Mouse (Mus musculus): Measurements from ENCODE around the gene Hist1h4d.
"Not testable (repeated sequence)": the region's sequence is repeated elsewhere in the genome, so short reads cannot be mapped to it uniquely, and the experiment has no call there.

Gene Hist1h4d

GRCm38 (mm10) chr13:23581408-23582218 is at the start of gene Hist1h4d:
Gene Hist1h4d (plus strand): TSS chr13:23581598.
- DNase-seq (ENCODE audit: low read depth, low spot score), result peak; percentile 96

- DNase-seq (ENCODE audit: low read depth, low spot score), result no peak
These were observed 48.9 kb upstream of the Hist1h4d start for GRCm38 (mm10) chr13:23532262-23533075.

- peak; percentile 52 for DNase-seq (ENCODE audit: low read depth, low spot score)
These were observed 47.6 kb upstream of the Hist1h4d start, which contains the start of gene Hist1h2af for GRCm38 (mm10) chr13:23533560-23534367. Gene Hist1h2af (plus strand): TSS chr13:23533906.

GRCm38 (mm10) chr13:23534368-23535131 is 46.8 kb upstream of the Hist1h4d start:
- no peak for DNase-seq (ENCODE audit: low read depth, low spot score)

- DNase-seq (ENCODE audit: low read depth, low spot score), result peak; percentile 89
These were observed 46.0 kb upstream of the Hist1h4d start, which contains the start of gene Hist1h3g for GRCm38 (mm10) chr13:23535137-23536075. Gene Hist1h3g (plus strand): TSS chr13:23535422.

GRCm38 (mm10) chr13:23536076-23536822 is 45.1 kb upstream of the Hist1h4d start:
- no peak for DNase-seq (ENCODE audit: low read depth, low spot score)

GRCm38 (mm10) chr13:23537006-23537710 is 44.2 kb upstream of the Hist1h4d start:
- DNase-seq (ENCODE audit: low read depth, low spot score), result no peak

- no peak for DNase-seq (ENCODE audit: low read depth, low spot score)
These were observed 43.1 kb upstream of the Hist1h4d start for GRCm38 (mm10) chr13:23538249-23538648.

- not testable (repeated sequence) for DNase-seq (ENCODE audit: low read depth, low spot score)
These were observed 41.6 kb upstream of the Hist1h4d start for GRCm38 (mm10) chr13:23539821-23540220.

- no peak for DNase-seq (ENCODE audit: low read depth, low spot score)
These were observed 39.9 kb upstream of the Hist1h4d start for GRCm38 (mm10) chr13:23541497-23541896.

GRCm38 (mm10) chr13:23542225-23542980 is 39.0 kb upstream of the Hist1h4d start:
- not testable (repeated sequence) for DNase-seq (ENCODE audit: low read depth, low spot score)

GRCm38 (mm10) chr13:23542999-23543607 is 38.3 kb upstream of the Hist1h4d start, which contains the start of gene Hist1h2bh:
Gene Hist1h2bh (minus strand): TSS chr13:23543392.
- peak; percentile 94 for DNase-seq (ENCODE audit: low read depth, low spot score)

GRCm38 (mm10) chr13:23543965-23544786 is 37.2 kb upstream of the Hist1h4d start, which contains the start of gene Hist1h3f:
Gene Hist1h3f (plus strand): TSS chr13:23544052.
- DNase-seq (ENCODE audit: low read depth, low spot score), result peak; percentile 94

GRCm38 (mm10) chr13:23544787-23545120 is 36.6 kb upstream of the Hist1h4d start:
- DNase-seq (ENCODE audit: low read depth, low spot score), result not testable (repeated sequence)

GRCm38 (mm10) chr13:23546694-23547093 is 34.7 kb upstream of the Hist1h4d start:
- no peak for DNase-seq (ENCODE audit: low read depth, low spot score)

- no peak for DNase-seq (ENCODE audit: low read depth, low spot score)
These were observed 30.6 kb upstream of the Hist1h4d start for GRCm38 (mm10) chr13:23550761-23551145.

All from skeletal muscle tissue, adult 2 months (tissue).